Mouse (Mus musculus) layer of hippocampus, adult 11-12 months (tissue): ENCODE results near the gene Fut7.
"Not testable (repeated sequence)": the region's sequence is repeated elsewhere in the genome, so short reads cannot be mapped to it uniquely, and the experiment has no call there.

Source experiments
- DNase-seq: peaks from one replicate; pipeline ENCODE4 v3.0.0; 2022; ENCODE audit warnings: low spot score

Fut7 gene

GRCm38 (mm10) chr2:25422587-25423410 is at the start of gene Fut7:
Gene Fut7, plus strand, starts transcription at chr2:25423267.
- DNase-seq, result no peak

GRCm38 (mm10) chr2:25373431-25373830 is 49.6 kb upstream of the Fut7 start:
- no peak for DNase-seq

GRCm38 (mm10) chr2:25376589-25376988 is 46.5 kb upstream of the Fut7 start:
- DNase-seq, result peak; percentile 61

GRCm38 (mm10) chr2:25384492-25384891 is 38.6 kb upstream of the Fut7 start:
- DNase-seq, result no peak

- no peak for DNase-seq
Measured at GRCm38 (mm10) chr2:25391266-25391665, 31.8 kb upstream of the Fut7 start.

- peak; percentile 56 for DNase-seq
Measured at GRCm38 (mm10) chr2:25394281-25395221, 28.5 kb upstream of the Fut7 start.

DNA sequence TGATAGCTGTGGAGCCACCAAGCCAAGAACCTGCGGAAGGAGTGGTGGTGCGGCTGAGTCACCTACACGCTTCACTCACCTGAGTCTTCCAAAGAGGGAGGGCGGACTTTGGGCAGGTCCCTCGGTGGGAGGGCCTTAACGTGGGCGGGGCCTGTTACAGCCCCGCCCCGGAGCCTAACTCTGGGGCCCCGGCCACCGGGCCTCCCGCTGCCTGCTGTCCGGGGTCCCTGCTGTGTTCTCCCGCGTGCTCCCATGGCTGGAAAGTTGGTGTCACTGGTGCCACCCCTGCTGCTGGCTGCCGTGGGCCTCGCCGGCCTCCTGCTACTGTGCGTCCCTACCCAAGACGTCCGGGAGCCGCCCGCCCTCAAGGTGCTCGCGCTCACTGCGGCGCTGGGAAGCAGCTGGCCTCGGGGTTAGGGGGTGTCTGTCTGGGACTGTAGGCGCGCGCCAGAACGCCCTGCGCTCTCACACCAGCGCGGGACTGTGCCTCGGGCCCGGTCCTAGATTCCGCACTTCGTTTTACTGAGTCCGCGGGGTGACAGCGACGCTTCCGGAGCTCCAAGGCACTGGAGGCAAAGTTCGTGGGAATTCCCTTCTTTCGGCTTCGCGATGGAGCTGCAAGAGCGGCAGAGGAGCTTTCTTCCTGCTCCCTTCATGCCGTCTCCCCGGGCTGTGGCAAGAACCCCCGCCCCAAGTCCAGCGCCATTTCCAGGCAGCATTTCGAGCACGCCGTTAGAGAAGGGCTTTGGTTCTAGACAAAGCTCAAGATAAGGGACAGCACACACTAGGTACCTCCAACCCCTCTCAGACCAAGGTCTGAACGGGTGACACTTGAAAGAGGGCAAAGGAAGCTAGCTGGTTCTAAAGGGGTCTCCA is 27.1 kb upstream of the Fut7 start, which contains the start of gene Entpd2:
Gene Entpd2, plus strand, starts transcription at position 154 of the 876 bp plus-strand sequence.
- DNase-seq, result no peak

GRCm38 (mm10) chr2:25396597-25396983 is 26.5 kb upstream of the Fut7 start:
- no peak for DNase-seq

DNA sequence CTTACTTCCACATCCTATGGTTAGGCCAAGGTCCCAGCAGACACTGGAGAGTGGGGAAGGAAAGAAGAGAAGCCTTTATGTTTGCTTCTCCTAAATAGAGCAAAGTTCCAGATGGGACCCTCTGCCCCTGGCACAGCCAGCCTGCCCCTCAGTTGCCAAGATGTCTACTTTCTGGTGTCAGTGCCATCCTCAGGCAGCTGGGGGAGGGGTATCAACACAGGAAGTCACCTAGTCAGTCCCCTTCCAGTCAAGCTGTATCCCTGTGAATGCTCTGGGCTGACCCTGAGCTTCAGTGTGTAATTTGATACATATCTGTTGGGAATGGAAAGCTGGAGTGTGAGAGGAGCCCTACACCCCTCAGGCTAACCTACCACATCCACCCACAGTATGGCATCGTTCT is 26.1 kb upstream of the Fut7 start:
- DNase-seq, result no peak

GRCm38 (mm10) chr2:25398065-25398464 is 25.0 kb upstream of the Fut7 start:
- no peak for DNase-seq

DNA sequence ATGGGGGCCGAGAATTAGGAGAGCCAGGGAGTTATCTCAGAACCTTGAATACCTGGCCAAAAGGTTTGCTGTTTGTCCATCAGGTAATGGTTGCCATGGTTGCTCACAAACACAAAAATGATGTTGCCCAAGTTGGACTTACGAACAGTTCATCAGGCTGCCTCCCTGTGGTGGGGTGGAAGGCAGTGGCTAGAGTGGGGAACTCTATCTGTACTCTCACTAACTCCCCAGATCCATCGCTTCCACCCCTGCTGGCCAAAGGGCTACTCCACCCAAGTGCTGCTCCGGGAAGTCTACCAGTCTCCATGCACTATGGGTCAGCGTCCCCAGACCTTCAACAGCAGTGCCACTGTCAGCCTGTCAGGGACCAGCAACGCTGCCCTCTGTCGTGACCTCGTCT is 24.0 kb upstream of the Fut7 start, which contains the start of gene Npdc1:
Gene Npdc1, plus strand, starts transcription at position 301 of the 400 bp plus-strand sequence.
- DNase-seq, result no peak

- DNase-seq, result no peak
Measured at GRCm38 (mm10) chr2:25400291-25400690, 22.8 kb upstream of the Fut7 start.

DNA sequence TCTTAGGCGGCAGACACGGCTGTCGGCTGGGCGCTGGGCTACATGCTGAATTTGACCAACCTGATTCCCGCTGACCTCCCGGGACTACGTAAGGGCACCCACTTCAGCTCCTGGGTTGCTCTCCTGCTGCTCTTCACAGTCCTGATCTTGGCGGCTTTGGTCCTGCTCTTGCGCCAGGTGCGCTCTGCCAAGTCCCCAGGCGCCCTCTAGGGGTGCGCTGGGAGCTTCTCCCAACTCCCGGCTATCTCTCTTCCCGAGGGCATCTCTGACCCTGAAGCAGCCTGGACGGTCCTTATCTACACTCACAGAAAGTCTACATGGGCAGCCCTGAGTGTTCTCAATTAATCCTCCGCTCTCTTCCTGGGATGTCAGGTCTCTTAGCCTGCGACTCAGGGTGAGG is 22.3 kb upstream of the Fut7 start:
- DNase-seq, result no peak

- DNase-seq, result peak; percentile 84
Measured at GRCm38 (mm10) chr2:25402377-25402971, 20.6 kb upstream of the Fut7 start.

GRCm38 (mm10) chr2:25402972-25403601 is 20.0 kb upstream of the Fut7 start:
- peak; percentile 91 for DNase-seq

DNA sequence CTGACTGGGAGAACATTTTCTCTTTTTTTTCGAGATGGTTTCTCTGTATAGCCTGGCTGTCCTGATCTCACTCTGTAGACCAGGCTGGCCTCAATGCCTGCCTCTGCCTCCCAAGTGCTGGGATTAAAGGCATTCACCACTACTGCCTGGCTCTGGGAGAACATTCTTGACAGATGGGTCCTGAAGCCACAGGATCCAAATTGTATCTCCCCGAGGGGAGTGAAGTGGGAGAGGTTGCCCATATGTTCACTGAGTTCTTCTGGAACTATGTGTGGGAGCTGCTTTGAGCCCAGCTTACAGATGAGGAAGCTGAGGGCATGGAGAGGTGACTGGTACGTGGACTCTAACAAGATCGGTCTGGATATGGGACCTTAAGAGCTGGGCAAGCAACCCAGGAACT is 19.1 kb upstream of the Fut7 start:
- no peak for DNase-seq

GRCm38 (mm10) chr2:25408908-25409307 is 14.2 kb upstream of the Fut7 start:
- no peak for DNase-seq

DNA sequence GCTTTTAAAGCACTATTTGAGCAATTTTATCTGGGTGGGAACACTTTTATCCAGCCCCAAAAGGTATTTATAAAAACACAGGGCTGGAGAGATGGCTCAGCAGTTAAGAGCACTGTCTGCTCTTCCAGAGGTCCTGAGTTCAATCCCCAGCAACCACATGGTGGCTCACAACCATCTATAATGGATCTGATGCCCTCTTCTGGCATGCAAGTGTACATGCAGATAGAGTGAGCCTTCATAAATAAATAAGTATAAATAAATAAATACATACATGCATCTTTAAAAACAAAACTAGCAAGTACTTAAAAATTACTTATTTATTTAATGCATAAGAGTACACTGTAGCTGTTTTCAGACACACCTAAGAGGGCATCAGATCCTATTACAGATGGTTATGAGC is 9.6 kb upstream of the Fut7 start:
- not testable (repeated sequence) for DNase-seq

DNA sequence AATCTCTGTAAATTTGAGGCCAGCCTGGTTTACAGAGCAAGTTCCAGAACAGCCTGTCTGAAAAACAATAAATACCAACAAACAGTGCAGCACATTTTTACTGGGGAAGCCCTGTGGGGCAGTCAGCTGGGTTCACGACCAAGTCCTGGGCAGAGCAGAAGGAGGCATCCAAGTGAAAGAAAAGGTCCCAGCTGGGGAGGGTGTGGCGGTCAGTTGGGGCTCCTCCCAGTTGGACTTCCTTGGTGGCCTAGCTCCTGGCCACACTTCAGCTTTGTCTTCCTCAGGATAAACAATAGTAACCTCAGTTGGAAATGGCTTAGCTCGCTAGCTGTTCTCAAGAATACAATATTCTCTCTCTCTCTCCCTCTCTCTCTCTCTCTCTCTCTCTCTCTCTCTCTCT is 5.6 kb upstream of the Fut7 start:
- DNase-seq, result no peak

GRCm38 (mm10) chr2:25421896-25422295 is 1.2 kb upstream of the Fut7 start:
- peak; percentile 48 for DNase-seq

DNA sequence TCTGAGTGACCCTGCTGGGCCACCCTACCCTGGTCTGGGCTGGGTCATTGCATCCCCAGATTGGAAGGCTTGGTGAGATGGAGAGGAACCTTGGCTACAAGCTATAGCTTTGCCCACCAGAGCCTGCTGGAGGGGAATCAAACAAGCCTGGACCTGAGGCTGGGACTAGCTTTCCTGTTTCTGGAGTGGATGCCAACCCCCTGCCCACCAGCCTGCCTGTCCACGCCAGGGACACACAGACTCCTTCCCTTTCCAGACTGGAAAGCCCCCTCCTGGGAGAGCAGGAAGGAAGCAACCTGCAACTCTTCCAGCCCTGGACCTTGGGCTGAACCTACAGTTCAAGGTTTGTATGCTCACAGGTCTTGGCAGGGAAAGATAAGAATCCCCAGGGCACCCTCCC is 559 bp downstream of the Fut7 start:
- DNase-seq, result no peak
